Mouse (Mus musculus) forebrain, embryonic 14.5 days (tissue): ENCODE results near the gene 4930544D05Rik. TPM values are rescaled to one million over a fixed set of nuclear protein-coding genes. Genes with fewer than 3 reads are reported as not detected.

Source experiments
- ATAC-seq: fragments of 200-750 bp; cut with Nextera tagmentation; 2 replicates; pipeline ENCODE4 v1.8.0; 2017; ENCODE audit warnings: mild to moderate bottlenecking, moderate library complexity
- DNase-seq: peaks from one replicate; pipeline ENCODE4 v3.0.0-alpha.2; 2015; ENCODE audit warnings: low spot score
- H3K27ac ChIP-seq: fragments of 300-500 bp; sonication (generic); 2 replicates; pipeline ENCODE4 v1.5.1; 2014; ENCODE audit warnings: low read depth, mild to moderate bottlenecking, control low read depth, low read length, moderate library complexity
- H3K27me3 ChIP-seq: fragments of 300-500 bp; sonication (generic); replicated peaks from 2 replicates; pipeline ENCODE4 v1.6.1; 2014; ENCODE audit warnings: low read length, control low read depth, mixed read lengths; ENCODE audit not compliant: control insufficient read depth, insufficient read depth
- H3K36me3 ChIP-seq: fragments of 300-500 bp; sonication (generic); 2 replicates; pipeline ENCODE4 v1.6.1; 2014; ENCODE audit warnings: low read length, control low read depth; ENCODE audit not compliant: control insufficient read depth, insufficient read depth
- H3K4me1 ChIP-seq: fragments of 300-500 bp; sonication (generic); 2 replicates; pipeline ENCODE4 v1.6.1; 2014; ENCODE audit warnings: antibody characterized with exemption, low read length, control low read depth; ENCODE audit not compliant: control insufficient read depth, insufficient read depth
- H3K4me2 ChIP-seq: fragments of 300-500 bp; sonication (generic); 2 replicates; pipeline ENCODE4 v1.6.1; 2014; ENCODE audit warnings: mild to moderate bottlenecking, control low read depth, low read length
- H3K4me3 ChIP-seq: fragments of 300-500 bp; sonication (generic); 2 replicates; pipeline ENCODE4 v1.5.1; 2014; ENCODE audit warnings: low read depth, low read length, control low read depth
- H3K9ac ChIP-seq: fragments of 300-500 bp; sonication (generic); 2 replicates; pipeline ENCODE4 v1.6.1; 2014; ENCODE audit warnings: mild to moderate bottlenecking, low read length, control low read depth, moderate library complexity
- H3K9me3 ChIP-seq: fragments of 300-500 bp; sonication (generic); replicated peaks from 2 replicates; pipeline ENCODE4 v1.6.1; 2016; ENCODE audit warnings: low read length, control low read depth, mixed read lengths; ENCODE audit not compliant: control insufficient read depth
- WGBS: fragments of 180-500 bp; shearing (Covaris S2); extraction: QIAGEN DNeasy Blood & Tissue Kit; methylation state at CpG from one replicate; pipeline ENCODE4 v1.1.7; 2014; 5-methylcytosine and 5-hydroxymethylcytosine counted together
- polyA plus RNA-seq: library from polyadenylated mRNA; unstranded; fragments of >200 nt; fragmentation: Nextera tagmentation; extraction: Ambion mirVana; gene quantifications from 2 replicates; pipeline ENCODE4 v1.2.1, GENCODE M21; 2014

The 4930544D05Rik gene
- polyA plus RNA-seq, 1 experiment from 2014 or later = not detected

DNA sequence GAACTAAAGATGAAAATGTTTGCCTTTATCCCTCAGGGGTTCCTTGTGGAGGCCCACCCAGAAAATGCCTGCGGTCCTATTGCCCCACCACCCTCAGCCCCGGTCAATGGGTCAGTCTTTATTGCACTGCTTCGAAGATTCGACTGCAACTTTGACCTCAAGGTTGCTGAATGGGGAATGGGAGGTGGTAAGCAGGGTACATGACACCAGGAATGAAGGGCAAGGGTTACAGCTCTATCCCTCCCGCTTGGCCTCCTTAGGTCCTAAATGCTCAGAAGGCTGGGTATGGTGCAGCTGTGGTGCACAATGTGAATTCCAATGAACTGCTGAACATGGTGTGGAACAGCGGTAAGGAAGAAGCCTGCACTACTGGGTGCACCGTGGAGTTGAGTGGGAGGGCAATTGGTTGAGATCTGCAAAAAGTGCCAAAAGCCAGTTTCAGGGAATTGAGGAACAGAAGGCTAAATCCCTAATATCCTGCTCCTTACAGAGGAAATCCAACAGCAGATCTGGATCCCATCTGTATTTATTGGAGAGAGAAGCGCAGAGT lies 33.6 kb downstream of the 4930544D05Rik start:
- Histone ChIP-seq H3K36me3 (peaks cover 61% of the 10 kb centered on the region), H3K27me3 (no peaks in the 10 kb centered on the region), H3K4me3 (no peak overlapping the region), H3K27ac (no peak overlapping the region), H3K9ac (no peak overlapping the region), H3K9me3 (no peaks in the 10 kb centered on the region), H3K4me1 (peaks cover 30% of the 10 kb centered on the region), H3K4me2 (peak overlapping the region; percentile 99; the same call in 1 of the 2 replicates)
- DNase-seq = no peak
- 92% methylated on average over 8 of the region's 8 CpGs for WGBS
- ATAC-seq = no peak

DNA sequence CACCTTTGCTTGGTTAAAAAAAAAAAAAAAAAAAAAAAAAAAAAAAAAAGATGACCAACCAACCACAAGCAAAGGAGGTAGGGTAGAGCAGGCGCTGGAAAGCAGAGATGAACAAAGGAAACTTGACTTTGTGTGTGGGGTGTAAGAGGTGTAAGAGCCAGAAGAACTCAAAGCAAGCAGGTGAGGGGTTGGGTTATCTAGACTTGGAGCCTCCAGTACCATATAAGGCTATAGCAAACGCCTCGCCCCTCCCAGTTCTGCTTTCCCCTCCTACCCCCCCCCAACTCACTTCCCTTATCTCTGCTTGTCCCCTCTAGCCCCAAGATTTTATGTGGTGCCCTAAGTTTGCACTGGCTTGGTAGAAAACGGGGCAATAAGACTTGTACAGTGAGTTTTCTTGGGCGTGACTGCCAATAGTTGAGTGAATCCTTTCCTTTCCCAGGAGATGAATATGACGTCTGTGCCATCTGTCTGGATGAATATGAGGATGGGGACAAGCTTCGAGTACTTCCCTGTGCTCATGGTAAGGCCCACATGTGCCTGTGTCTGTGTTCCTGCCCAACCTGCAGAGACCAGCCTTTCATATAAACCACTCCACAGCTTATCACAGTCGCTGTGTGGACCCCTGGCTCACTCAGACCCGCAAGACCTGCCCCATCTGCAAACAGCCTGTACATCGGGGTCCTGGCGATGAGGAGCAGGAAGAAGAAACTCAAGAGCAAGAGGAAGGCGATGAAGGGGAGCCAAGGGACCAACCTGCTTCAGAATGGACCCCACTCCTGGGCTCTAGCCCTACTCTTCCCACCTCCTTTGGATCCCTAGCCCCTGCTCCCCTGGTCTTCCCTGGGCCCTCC lies 34.9 kb downstream of the 4930544D05Rik start:
- WGBS = 84% methylated on average over 12 of the region's 12 CpGs
- DNase-seq = no peak
- H3K4me2 ChIP-seq = no peak overlapping the region
- no peaks in the 10 kb centered on the region for H3K27me3 ChIP-seq
- H3K9ac ChIP-seq = no peak overlapping the region
- no peaks in the 10 kb centered on the region for H3K9me3 ChIP-seq
- peaks cover 32% of the 10 kb centered on the region for H3K4me1 ChIP-seq
- ATAC-seq = no peak
- no peak overlapping the region for H3K4me3 ChIP-seq
- H3K27ac ChIP-seq = no peak overlapping the region
- peaks cover 48% of the 10 kb centered on the region for H3K36me3 ChIP-seq

- no peak for ATAC-seq
Measured at GRCm38 (mm10) chr11:70651391-70651790, 35.7 kb downstream of the 4930544D05Rik start.

DNA sequence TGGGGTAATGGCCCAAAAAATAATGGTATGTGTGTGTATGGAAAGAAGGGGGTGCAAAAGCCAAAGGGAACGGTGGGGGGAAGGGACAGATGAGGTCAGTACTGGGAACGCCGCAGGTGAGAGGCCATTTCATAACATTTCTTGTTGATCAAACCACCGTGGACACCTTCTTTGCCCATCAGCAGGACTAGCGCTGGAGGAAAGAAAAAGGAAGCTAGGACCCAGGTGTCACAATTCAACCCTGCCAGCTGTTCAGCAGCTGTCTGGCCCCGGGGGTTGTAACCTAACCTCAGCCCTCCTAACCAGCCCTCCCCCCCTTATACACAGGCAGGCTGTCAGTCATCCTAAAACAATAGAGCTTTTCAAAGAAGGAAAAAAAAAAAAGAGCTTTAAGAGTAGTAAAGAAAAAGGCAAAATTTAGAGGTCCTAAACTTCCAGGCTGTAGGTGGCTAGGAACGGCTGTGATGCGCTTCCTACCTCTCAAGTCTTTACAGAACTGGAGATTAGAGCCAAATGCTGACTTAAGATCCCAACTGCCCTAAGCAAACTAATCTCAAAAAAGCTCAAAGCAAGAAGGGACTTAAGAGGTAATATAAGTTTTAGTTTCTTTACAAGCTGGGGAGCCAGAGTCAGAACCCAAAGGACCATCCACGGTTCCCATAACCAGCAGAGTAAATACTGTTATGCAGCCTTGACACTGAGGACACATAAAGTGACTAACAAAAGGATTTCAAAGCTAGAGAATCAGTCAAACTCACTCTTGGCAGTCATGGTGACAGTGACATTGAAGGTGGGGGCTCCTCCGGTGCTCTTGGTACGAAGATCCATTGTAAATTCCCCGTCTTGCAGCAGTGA lies 36.6 kb downstream of the 4930544D05Rik start:
- ATAC-seq (no peak), DNase-seq (no peak)
- H3K4me2 ChIP-seq = peak overlapping the region; percentile 91
- H3K27me3 ChIP-seq = no peaks in the 10 kb centered on the region
- peaks cover 47% of the 10 kb centered on the region for H3K36me3 ChIP-seq
- H3K9me3 ChIP-seq = no peaks in the 10 kb centered on the region
- H3K27ac ChIP-seq = no peak overlapping the region
- H3K9ac ChIP-seq = peak overlapping the region; percentile 37
- H3K4me3 ChIP-seq = peak overlapping the region; percentile 100
- WGBS = 78% methylated on average over 12 of the region's 12 CpGs
- H3K4me1 ChIP-seq = peaks cover 34% of the 10 kb centered on the region

More at GRCm38 (mm10) chr11:70651391-70651790, 35.7 kb downstream of the 4930544D05Rik start:
- no peak overlapping the region for H3K27ac ChIP-seq
- no peak overlapping the region for H3K4me3 ChIP-seq
- H3K4me2 ChIP-seq = no peak overlapping the region
- no peak for DNase-seq
- no peaks in the 10 kb centered on the region for H3K9me3 ChIP-seq
- 70% methylated on average over 2 of the region's 2 CpGs for WGBS
- peaks cover 32% of the 10 kb centered on the region for H3K4me1 ChIP-seq
- peaks cover 47% of the 10 kb centered on the region for H3K36me3 ChIP-seq
- H3K9ac ChIP-seq = no peak overlapping the region
- H3K27me3 ChIP-seq = no peaks in the 10 kb centered on the region

GRCm38 (mm10) chr11:70652884-70653344 lies 37.3 kb downstream of the 4930544D05Rik start:
- DNase-seq (no peak), ATAC-seq (no peak)
- H3K9me3 ChIP-seq = no peaks in the 10 kb centered on the region
- H3K27me3 ChIP-seq = no peaks in the 10 kb centered on the region
- peak overlapping the region; percentile 97 for H3K9ac ChIP-seq
- WGBS = 60% methylated on average over 6 of the region's 6 CpGs
- H3K4me3 ChIP-seq = peak overlapping the region; percentile 100
- H3K4me1 ChIP-seq = peaks cover 32% of the 10 kb centered on the region
- peaks cover 47% of the 10 kb centered on the region for H3K36me3 ChIP-seq
- H3K27ac ChIP-seq = peak overlapping the region; percentile 95
- H3K4me2 ChIP-seq = peak overlapping the region; percentile 91

- ATAC-seq (peak; percentile 70), DNase-seq (peak; percentile 70)
- Histone ChIP-seq H3K27ac (peak overlapping the region; percentile 95), H3K4me3 (peak overlapping the region; percentile 100), H3K27me3 (no peaks in the 10 kb centered on the region), H3K4me2 (peak overlapping the region; percentile 91), H3K9ac (peak overlapping the region; percentile 97), H3K36me3 (peaks cover 43% of the 10 kb centered on the region), H3K4me1 (peaks cover 26% of the 10 kb centered on the region), H3K9me3 (no peaks in the 10 kb centered on the region)
- whole genome bisulfite sequencing = 1% methylated on average over 58 of the region's 63 CpGs
Measured at GRCm38 (mm10) chr11:70653345-70654197, 37.9 kb downstream of the 4930544D05Rik start.

GRCm38 (mm10) chr11:70654198-70654922 lies 38.7 kb downstream of the 4930544D05Rik start, which contains the start of gene Pfn1:
Gene Pfn1, minus strand, starts transcription at chr11:70654644.
- peaks cover 35% of the 10 kb centered on the region for H3K36me3 ChIP-seq
- under 1% methylated on average over 43 of the region's 61 CpGs for WGBS
- ATAC-seq (peak; percentile 69), DNase-seq (peak; percentile 89)
- H3K9ac ChIP-seq = peak within 1 kb of the TSS; percentile 97
- H3K4me2 ChIP-seq = peak within 1 kb of the TSS; percentile 91
- H3K4me3 ChIP-seq = peak within 1 kb of the TSS; percentile 100
- H3K9me3 ChIP-seq = no peaks in the 10 kb centered on the region
- H3K27me3 ChIP-seq = no peaks in the 10 kb centered on the region
- peaks cover 21% of the 10 kb centered on the region for H3K4me1 ChIP-seq
- peak within 1 kb of the TSS; percentile 95 for H3K27ac ChIP-seq
